Mouse (Mus musculus): ENCODE measurements around the gene Thsd4.

DNA sequence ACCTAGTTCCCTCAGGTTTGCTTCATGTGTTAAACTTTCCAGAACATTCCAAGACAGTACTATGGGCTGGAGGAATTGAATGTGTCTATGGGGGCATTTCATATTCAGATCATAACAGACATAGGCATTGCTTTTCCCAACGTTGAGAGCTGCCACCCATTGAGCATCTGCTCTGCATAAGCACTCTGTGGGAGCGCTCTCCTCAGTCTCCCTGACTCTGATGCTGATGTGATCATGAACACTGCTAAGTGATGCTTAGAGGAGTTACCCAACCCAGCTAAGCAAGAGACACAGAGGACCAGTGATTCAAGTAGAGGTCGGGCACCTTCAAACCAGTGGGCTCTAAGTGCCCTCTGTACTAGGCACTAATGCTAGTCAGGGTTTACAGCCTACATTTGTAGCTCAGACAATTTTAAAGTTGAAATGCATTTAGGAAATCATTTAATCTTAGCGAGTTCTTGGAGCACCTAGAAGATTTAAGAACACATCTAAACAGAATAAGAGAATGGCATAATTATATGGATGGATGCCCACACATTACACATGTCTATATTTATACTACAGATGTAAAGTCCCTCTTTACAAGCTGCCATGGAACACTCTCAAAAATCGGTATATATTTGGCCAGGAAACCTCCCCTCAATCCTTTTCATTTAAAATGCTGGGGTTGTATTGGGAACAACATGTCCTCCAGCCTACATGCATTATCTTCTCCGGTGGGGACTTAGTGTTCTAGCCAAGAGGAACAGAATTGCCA lies 392.4 kb downstream of the Thsd4 start:
- TF ChIP-seq POLR2A (IDR thresholded peaks at IDR 0.05; ENCODE audit: extremely low read depth, insufficient read depth, low read length): no peak
- TF ChIP-seq CTCF (IDR thresholded peaks at IDR 0.05; ENCODE audit: low read depth, low read length): no peak
